Mouse (Mus musculus) limb, embryonic 14.5 days (tissue): Measurements from ENCODE around the gene Itpkb. TPM values are rescaled to one million over a fixed set of nuclear protein-coding genes. Genes with fewer than 3 reads are reported as not detected.

ENCODE experiments used
- ATAC-seq: fragments of 200-750 bp; cut with Nextera tagmentation; 2 replicates; pipeline ENCODE4 v1.8.0; 2017; ENCODE audit warnings: low read depth, moderate number of reproducible peaks, moderate TSS enrichment; ENCODE audit not compliant: low FRiP score
- DNase-seq: peaks from one replicate; pipeline ENCODE4 v3.0.0-alpha.2; 2015; ENCODE audit warnings: low spot score
- H3K27ac ChIP-seq: fragments of 300-500 bp; sonication (generic); replicated peaks from 2 replicates; pipeline ENCODE4 v1.5.1; 2014; ENCODE audit warnings: low read depth, mild to moderate bottlenecking, low read length, moderate library complexity, mixed read lengths
- H3K27me3 ChIP-seq: fragments of 300-500 bp; sonication (generic); 2 replicates; pipeline ENCODE4 v1.6.1; 2014; ENCODE audit warnings: low read length, mixed read lengths; ENCODE audit not compliant: control insufficient read depth, insufficient read depth
- H3K36me3 ChIP-seq: fragments of 300-500 bp; sonication (generic); 2 replicates; pipeline ENCODE4 v1.6.1; 2014; ENCODE audit warnings: mild to moderate bottlenecking, low read length, moderate library complexity, mixed read lengths; ENCODE audit not compliant: control insufficient read depth, insufficient read depth
- H3K4me1 ChIP-seq: fragments of 300-500 bp; sonication (generic); 2 replicates; pipeline ENCODE4 v1.6.1; 2014; ENCODE audit warnings: antibody characterized with exemption, low read length, mixed read lengths; ENCODE audit not compliant: control insufficient read depth, insufficient read depth
- H3K4me2 ChIP-seq: fragments of 300-500 bp; sonication (generic); replicated peaks from 2 replicates; pipeline ENCODE4 v1.6.1; 2014; ENCODE audit warnings: low read depth, mild to moderate bottlenecking, low read length, moderate library complexity; ENCODE audit not compliant: severe bottlenecking
- H3K4me3 ChIP-seq: fragments of 300-500 bp; sonication (generic); replicated peaks from 2 replicates; pipeline ENCODE4 v1.5.1; 2014; ENCODE audit warnings: low read length
- H3K9ac ChIP-seq: fragments of 300-500 bp; sonication (generic); 2 replicates; pipeline ENCODE4 v1.6.1; 2014; ENCODE audit warnings: mild to moderate bottlenecking, low read depth, low read length, moderate library complexity; ENCODE audit not compliant: severe bottlenecking
- H3K9me3 ChIP-seq: fragments of 300-500 bp; sonication (generic); 2 replicates; pipeline ENCODE4 v1.6.1; 2016; ENCODE audit warnings: low read length; ENCODE audit not compliant: control insufficient read depth
- POLR2A ChIP-seq: fragments of 200-500 bp; IDR thresholded peaks from 2 replicates; pipeline ENCODE4 v1.8.0; 2012; ENCODE audit warnings: inconsistent platforms, mild to moderate bottlenecking, moderate library complexity, borderline replicate concordance; ENCODE audit not compliant: insufficient read depth, insufficient read length; ENCODE audit errors: extremely low read depth
- WGBS: fragments of 180-500 bp; shearing (Covaris S2); extraction: QIAGEN DNeasy Blood & Tissue Kit; methylation state at CpG from one replicate; pipeline ENCODE4 v1.1.7; 2014; 5-methylcytosine and 5-hydroxymethylcytosine counted together
- polyA plus RNA-seq, 2 experiments: library from polyadenylated mRNA; depleted of rRNA in 1 of 2; stranded (reverse) in 1 of 2; unstranded in 1 of 2; fragments of >200 nt; fragmentation: Nextera tagmentation in 1 of 2; extraction: Ambion mirVana in 1 of 2; gene quantifications; 2 replicates each; pipeline versions ENCODE4 v1.2.1 to v1.2.3; 2012 to 2014

Gene Itpkb
- polyA plus RNA-seq, 2 experiments: 8.4 to 16.2 TPM

GRCm38 (mm10) chr1:180315127-180315526, 15.2 kb upstream of the Itpkb start:
- 57% methylated on average over 3 of the region's 3 CpGs for WGBS
- Histone ChIP-seq H3K4me1 (peaks cover 14% of the 10 kb centered on the region), H3K27me3 (no peaks in the 10 kb centered on the region), H3K27ac (no peak overlapping the region), H3K4me3 (no peak overlapping the region), H3K9ac (no peak overlapping the region), H3K36me3 (no peaks in the 10 kb centered on the region), H3K4me2 (no peak overlapping the region), H3K9me3 (no peaks in the 10 kb centered on the region)
- DNase-seq (peak; percentile 31), ATAC-seq (no peak)
- TF ChIP-seq POLR2A: no peak

- Histone ChIP-seq H3K4me2 (no peak overlapping the region), H3K9ac (no peak overlapping the region), H3K27ac (no peak overlapping the region), H3K27me3 (no peaks in the 10 kb centered on the region), H3K4me1 (peaks cover 14% of the 10 kb centered on the region), H3K4me3 (no peak overlapping the region), H3K9me3 (no peaks in the 10 kb centered on the region), H3K36me3 (no peaks in the 10 kb centered on the region)
- DNase-seq: no peak
- TF ChIP-seq POLR2A: no peak
- ATAC-seq: no peak
- 82% methylated on average over 4 of the region's 4 CpGs for WGBS
Measured at GRCm38 (mm10) chr1:180317450-180317849, 12.8 kb upstream of the Itpkb start.

GRCm38 (mm10) chr1:180318407-180318806, 11.9 kb upstream of the Itpkb start:
- H3K9ac ChIP-seq: no peak overlapping the region
- TF ChIP-seq POLR2A: no peak
- no peak overlapping the region for H3K27ac ChIP-seq
- H3K4me2 ChIP-seq: no peak overlapping the region
- H3K9me3 ChIP-seq: no peaks in the 10 kb centered on the region
- ATAC-seq (no peak), DNase-seq (no peak)
- no peaks in the 10 kb centered on the region for H3K27me3 ChIP-seq
- 70% methylated on average over 5 of the region's 5 CpGs for WGBS
- H3K4me1 ChIP-seq: peaks cover 7% of the 10 kb centered on the region
- no peaks in the 10 kb centered on the region for H3K36me3 ChIP-seq
- H3K4me3 ChIP-seq: no peak overlapping the region

GRCm38 (mm10) chr1:180319895-180320294, 10.4 kb upstream of the Itpkb start:
- 7% methylated on average over 10 of the region's 10 CpGs for WGBS
- DNase-seq (no peak), ATAC-seq (peak; percentile 65)
- H3K4me1 ChIP-seq: no peaks in the 10 kb centered on the region
- no peak overlapping the region for H3K4me3 ChIP-seq
- no peaks in the 10 kb centered on the region for H3K27me3 ChIP-seq
- no peak overlapping the region; the same call in 1 of the 2 replicates for H3K4me2 ChIP-seq
- no peak for TF ChIP-seq POLR2A
- H3K36me3 ChIP-seq: no peaks in the 10 kb centered on the region
- H3K9me3 ChIP-seq: no peaks in the 10 kb centered on the region
- H3K27ac ChIP-seq: no peak overlapping the region
- H3K9ac ChIP-seq: 0 out of 2 replicates have a peak overlapping the region, but pooled peaks have one; percentile 8

- Histone ChIP-seq H3K9ac (no peak overlapping the region), H3K27me3 (no peaks in the 10 kb centered on the region), H3K9me3 (no peaks in the 10 kb centered on the region), H3K36me3 (no peaks in the 10 kb centered on the region), H3K4me3 (no peak overlapping the region), H3K27ac (no peak overlapping the region), H3K4me2 (no peak overlapping the region), H3K4me1 (no peaks in the 10 kb centered on the region)
- ATAC-seq (no peak), DNase-seq (no peak)
- no peak for TF ChIP-seq POLR2A
- WGBS: 92% methylated on average over 3 of the region's 3 CpGs
Measured at GRCm38 (mm10) chr1:180322896-180323295, 7.4 kb upstream of the Itpkb start.

- ATAC-seq (no peak), DNase-seq (no peak)
- WGBS: 78% methylated on average over 5 of the region's 5 CpGs
- Histone ChIP-seq H3K9me3 (no peaks in the 10 kb centered on the region), H3K4me1 (no peaks in the 10 kb centered on the region), H3K4me2 (no peak overlapping the region), H3K27ac (no peak overlapping the region), H3K36me3 (no peaks in the 10 kb centered on the region), H3K27me3 (no peaks in the 10 kb centered on the region), H3K4me3 (no peak overlapping the region), H3K9ac (no peak overlapping the region)
- TF ChIP-seq POLR2A: no peak
Measured at GRCm38 (mm10) chr1:180323491-180323890, 6.8 kb upstream of the Itpkb start.
